Mouse (Mus musculus): ENCODE measurements around the gene Nkapd1. TPM values are rescaled to one million over a fixed set of nuclear protein-coding genes. Genes with fewer than 3 reads are reported as not detected.

Gene Nkapd1
- polyA plus RNA-seq (2012; rRNA removed), result 1.2 and 1.6 TPM in 2 replicates

GRCm38 (mm10) chr9:50616766-50617603 lies at the start of gene Nkapd1, which contains the start of gene Pih1d2:
TSS of gene Nkapd1 (minus strand) at chr9:50617464.
TSS of gene Pih1d2 (plus strand) at chr9:50617321.
- no peaks in the 10 kb centered on the region for H3K4me1 ChIP-seq (ENCODE audit: control insufficient read depth, insufficient read depth, insufficient read length, low read length)
- H3K4me3 ChIP-seq (ENCODE audit: low read depth, low read length), result peak within 1 kb of the TSS; percentile 83
- WGBS, result under 1% methylated on average over 81 of the region's 81 CpGs
- TF ChIP-seq POLR2A (IDR thresholded peaks at IDR 0.05; ENCODE audit: low read depth, low read length) (peak; percentile 27), CTCF (IDR thresholded peaks at IDR 0.05; ENCODE audit: extremely low read depth, insufficient read length, insufficient replicate concordance, low read depth, low read length) (no peak)
- H3K36me3 ChIP-seq (ENCODE audit: control insufficient read depth, insufficient read depth, low read length), result peaks cover 17% of the 10 kb centered on the region
- H3K27ac ChIP-seq (ENCODE audit: insufficient read depth, low read depth, low read length), result peak within 1 kb of the TSS; percentile 90
- no peaks in the 10 kb centered on the region for H3K27me3 ChIP-seq (ENCODE audit: control insufficient read depth, insufficient read depth, low read length)

- Histone ChIP-seq H3K4me3 (ENCODE audit: low read depth, low read length) (no peak overlapping the region), H3K27me3 (ENCODE audit: control insufficient read depth, insufficient read depth, low read length) (peaks cover 11% of the 10 kb centered on the region; the same call in 1 of the 2 replicates), H3K27ac (ENCODE audit: insufficient read depth, low read depth, low read length) (no peak overlapping the region), H3K4me1 (ENCODE audit: control insufficient read depth, insufficient read depth, insufficient read length, low read length) (no peaks in the 10 kb centered on the region), H3K36me3 (ENCODE audit: control insufficient read depth, insufficient read depth, low read length) (no peaks in the 10 kb centered on the region)
- no peak for TF ChIP-seq POLR2A (IDR thresholded peaks at IDR 0.05; ENCODE audit: low read depth, low read length)
- TF ChIP-seq CTCF (IDR thresholded peaks at IDR 0.05; ENCODE audit: extremely low read depth, insufficient read length, insufficient replicate concordance, low read depth, low read length), result no peak
- 76% methylated on average over 6 of the region's 6 CpGs for WGBS
Observed at GRCm38 (mm10) chr9:50666442-50666841, 49.2 kb upstream of the Nkapd1 start.

GRCm38 (mm10) chr9:50664826-50665225 lies 47.6 kb upstream of the Nkapd1 start:
- H3K4me3 ChIP-seq (ENCODE audit: low read depth, low read length), result no peak overlapping the region
- WGBS, result 92% methylated on average over 5 of the region's 5 CpGs
- H3K4me1 ChIP-seq (ENCODE audit: control insufficient read depth, insufficient read depth, insufficient read length, low read length), result no peaks in the 10 kb centered on the region
- no peaks in the 10 kb centered on the region for H3K36me3 ChIP-seq (ENCODE audit: control insufficient read depth, insufficient read depth, low read length)
- TF ChIP-seq POLR2A (IDR thresholded peaks at IDR 0.05; ENCODE audit: low read depth, low read length), result no peak
- no peak for TF ChIP-seq CTCF (IDR thresholded peaks at IDR 0.05; ENCODE audit: extremely low read depth, insufficient read length, insufficient replicate concordance, low read depth, low read length)
- H3K27ac ChIP-seq (ENCODE audit: insufficient read depth, low read depth, low read length), result no peak overlapping the region
- H3K27me3 ChIP-seq (ENCODE audit: control insufficient read depth, insufficient read depth, low read length), result peaks cover 11% of the 10 kb centered on the region; the same call in 1 of the 2 replicates

GRCm38 (mm10) chr9:50660431-50660830 lies 43.2 kb upstream of the Nkapd1 start:
- Histone ChIP-seq H3K36me3 (ENCODE audit: control insufficient read depth, insufficient read depth, low read length) (peaks cover 6% of the 10 kb centered on the region), H3K27me3 (ENCODE audit: control insufficient read depth, insufficient read depth, low read length) (peaks cover 8% of the 10 kb centered on the region; the same call in 1 of the 2 replicates), H3K27ac (ENCODE audit: insufficient read depth, low read depth, low read length) (peak overlapping the region; percentile 63), H3K4me3 (ENCODE audit: low read depth, low read length) (0 out of 2 replicates have a peak overlapping the region, but pooled peaks have one; percentile 2), H3K4me1 (ENCODE audit: control insufficient read depth, insufficient read depth, insufficient read length, low read length) (no peaks in the 10 kb centered on the region)
- TF ChIP-seq POLR2A (IDR thresholded peaks at IDR 0.05; ENCODE audit: low read depth, low read length), result peak; percentile 53; the same call in 1 of the 2 replicates
- TF ChIP-seq CTCF (IDR thresholded peaks at IDR 0.05; ENCODE audit: extremely low read depth, insufficient read length, insufficient replicate concordance, low read depth, low read length), result no peak
- 9% methylated on average over 12 of the region's 12 CpGs for WGBS

- WGBS, result under 1% methylated on average over 63 of the region's 63 CpGs
Observed at GRCm38 (mm10) chr9:50659392-50660217, 42.3 kb upstream of the Nkapd1 start, which contains the start of gene Dlat. TSS of gene Dlat (minus strand) at chr9:50659780.

GRCm38 (mm10) chr9:50658941-50659388 lies 41.7 kb upstream of the Nkapd1 start:
- under 1% methylated on average over 28 of the region's 28 CpGs for WGBS
- Histone ChIP-seq H3K4me1 (ENCODE audit: control insufficient read depth, insufficient read depth, insufficient read length, low read length) (no peaks in the 10 kb centered on the region), H3K27ac (ENCODE audit: insufficient read depth, low read depth, low read length) (peak overlapping the region; percentile 63), H3K27me3 (ENCODE audit: control insufficient read depth, insufficient read depth, low read length) (0 out of 2 replicates have a peak, but pooled peaks cover 5% of the 10 kb centered on the region), H3K4me3 (ENCODE audit: low read depth, low read length) (peak overlapping the region; percentile 83), H3K36me3 (ENCODE audit: control insufficient read depth, insufficient read depth, low read length) (peaks cover 9% of the 10 kb centered on the region)
- TF ChIP-seq POLR2A (IDR thresholded peaks at IDR 0.05; ENCODE audit: low read depth, low read length) (no peak), CTCF (IDR thresholded peaks at IDR 0.05; ENCODE audit: extremely low read depth, insufficient read length, insufficient replicate concordance, low read depth, low read length) (no peak)

More at GRCm38 (mm10) chr9:50659392-50660217, 42.3 kb upstream of the Nkapd1 start, which contains the start of gene Dlat:
- 0 out of 2 replicates have a peak, but pooled peaks cover 5% of the 10 kb centered on the region for H3K27me3 ChIP-seq (ENCODE audit: control insufficient read depth, insufficient read depth, low read length)
- no peaks in the 10 kb centered on the region for H3K4me1 ChIP-seq (ENCODE audit: control insufficient read depth, insufficient read depth, insufficient read length, low read length)
- H3K36me3 ChIP-seq (ENCODE audit: control insufficient read depth, insufficient read depth, low read length), result peaks cover 6% of the 10 kb centered on the region
- TF ChIP-seq CTCF (IDR thresholded peaks at IDR 0.05; ENCODE audit: extremely low read depth, insufficient read length, insufficient replicate concordance, low read depth, low read length), result no peak
- peak; percentile 77; the same call in 1 of the 2 replicates for TF ChIP-seq POLR2A (IDR thresholded peaks at IDR 0.05; ENCODE audit: low read depth, low read length)
- H3K4me3 ChIP-seq (ENCODE audit: low read depth, low read length), result peak within 1 kb of the TSS; percentile 83
- peak within 1 kb of the TSS; percentile 63 for H3K27ac ChIP-seq (ENCODE audit: insufficient read depth, low read depth, low read length)

Data from small intestine, adult 2 months (tissue).